Mouse (Mus musculus) thymus, adult 2 months (tissue): ENCODE data around the gene Twist1.

Experiments used
- CTCF ChIP-seq: fragments of 200-500 bp; IDR thresholded peaks from 2 replicates; pipeline ENCODE4 v1.5.1; 2012; ENCODE audit warnings: mild to moderate bottlenecking, control low read depth, low read length, moderate library complexity, borderline replicate concordance; ENCODE audit not compliant: control insufficient read depth, poor library complexity, insufficient read depth; ENCODE audit errors: extremely low read depth
- POLR2A ChIP-seq: fragments of 200-500 bp; IDR thresholded peaks from 2 replicates; pipeline ENCODE4 v1.6.1; 2012; ENCODE audit warnings: mild to moderate bottlenecking, low read length, control low read depth, moderate library complexity; ENCODE audit not compliant: control insufficient read depth, poor library complexity, insufficient read depth; ENCODE audit errors: extremely low read depth

GRCm38 (mm10) chr12:33956576-33957399 is 683 bp upstream of the Twist1 start:
- no peak for TF ChIP-seq CTCF
- TF ChIP-seq POLR2A, result no peak
